In the genomic region with DNA sequence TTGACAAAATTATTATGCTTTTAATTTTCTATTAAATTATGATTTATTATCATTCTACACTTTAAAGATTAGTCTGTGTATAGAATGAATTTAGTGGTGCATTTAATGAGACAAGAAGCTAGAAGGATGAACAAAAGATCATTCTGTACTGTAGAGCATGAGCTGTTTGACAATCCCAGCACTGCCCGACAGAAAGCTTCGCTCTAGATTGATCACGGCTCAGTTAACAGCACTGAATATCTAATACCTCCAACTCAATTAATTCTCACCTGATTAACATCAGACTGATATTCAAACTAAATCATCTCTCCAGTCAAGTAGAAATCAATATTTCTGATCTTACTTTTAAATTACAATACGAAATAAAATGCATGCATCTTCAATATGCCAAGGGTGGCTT, we compare ENCODE assay signal across 1 mouse cellular context.
TF ChIP-seq lines count a peak whose summit lies in the region.

No protein-coding gene starts in this region.

TF ChIP-seq in MEL, 35 proteins besides CTCF, POLR2A, EP300 and RAD21:
- TF ChIP-seq MYC (IDR thresholded peaks at IDR 0.05; ENCODE audit: low read depth, low read length) (no peak), MAZ (IDR thresholded peaks at IDR 0.05; ENCODE audit: low read depth, low read length) (no peak), KAT2A (conservative IDR thresholded peaks at IDR 0.05; ENCODE audit: low read depth, low read length) (no peak), CHD1 (IDR thresholded peaks at IDR 0.05; ENCODE audit: low read depth, low read length) (no peak), GATA1 (IDR thresholded peaks at IDR 0.05; ENCODE audit: low read depth, low read length) (0 out of 2 replicates have a peak, but pooled peaks have one; percentile 2)
